ENCODE assay signal across 20 mouse cellular contexts in genomic region chr5:151722458-151722857, GRCm38 (mm10).
DNase-seq lines count a peak whose midpoint lies in the region; ATAC-seq and TF ChIP-seq lines count a peak whose summit lies in the region.
"Had no signal": no experiment of that assay in that cellular context is flagged by ENCODE, and none has a peak within 500 bp of the region (broad histone marks: within the 10 kb centered on the region; RNA-seq: fewer than 3 reads in every experiment).

No protein-coding gene starts in this region.

- no peaks in the 10 kb centered on the region for H3K27me3 ChIP-seq in heart, adult 2 months (ENCODE audit: control insufficient read depth, insufficient read depth, low read length)
- H3K27me3 ChIP-seq in heart, embryonic 12.5 days (replicated peaks), result no peaks in the 10 kb centered on the region
- H3K27me3 ChIP-seq in liver, adult 2 months (ENCODE audit: control insufficient read depth, insufficient read depth, low read length), result no peaks in the 10 kb centered on the region
- no peaks in the 10 kb centered on the region for H3K27me3 ChIP-seq in liver, embryonic 12.5 days (replicated peaks)
- H3K27me3 ChIP-seq in liver, embryonic 14.5 days (ENCODE audit: control insufficient read depth, insufficient read depth, low read length), result no peaks in the 10 kb centered on the region
- H3K27me3 ChIP-seq: embryonic facial prominence, embryonic 13.5 days; limb, embryonic 15.5 days; megakaryocyte, embryonic 14.5 days had no signal

- H3K4me1 ChIP-seq in heart, adult 2 months (ENCODE audit: control insufficient read depth, insufficient read depth, low read length), result no peaks in the 10 kb centered on the region
- 0 out of 2 replicates have a peak, but pooled peaks cover 7% of the 10 kb centered on the region for H3K4me1 ChIP-seq in heart, embryonic 12.5 days (replicated peaks)
- H3K4me1 ChIP-seq in liver, adult 2 months (ENCODE audit: control insufficient read depth, insufficient read depth, low read length), result no peaks in the 10 kb centered on the region
- H3K4me1 ChIP-seq in liver, embryonic 12.5 days, result 0 out of 2 replicates have a peak, but pooled peaks cover 5% of the 10 kb centered on the region
- H3K4me1 ChIP-seq in liver, embryonic 14.5 days (replicated peaks; ENCODE audit: control insufficient read depth in 2 of 2, insufficient read depth in 2 of 2, low read length in 1 of 2), result peaks cover 0 to under 1% of the 10 kb centered on the region in 2 experiments; a peak in 2 of 4 replicates
- H3K4me1 ChIP-seq: embryonic facial prominence, embryonic 13.5 days; limb, embryonic 15.5 days had no signal

- intact Hi-C loops in heart, adult 2 months (cut with DNase I), result no loop called here

- H3K4me3 ChIP-seq in heart, adult 2 months, result no peak overlapping the region
- no peak overlapping the region for H3K4me3 ChIP-seq in heart, embryonic 12.5 days
- H3K4me3 ChIP-seq in liver, adult 2 months (ENCODE audit: insufficient read depth, low read depth, low read length), result no peak overlapping the region
- no peak overlapping the region for H3K4me3 ChIP-seq in liver, embryonic 12.5 days
- H3K4me3 ChIP-seq in liver, embryonic 14.5 days (ENCODE audit: insufficient read depth in 1 of 2, low read depth in 2 of 2, low read length in 2 of 2), result no peak overlapping the region
- H3K4me3 ChIP-seq: embryonic facial prominence, embryonic 13.5 days; limb, embryonic 15.5 days; megakaryocyte, embryonic 14.5 days had no signal

- no peaks in the 10 kb centered on the region for H3K9me3 ChIP-seq in heart, embryonic 12.5 days (replicated peaks)
- H3K9me3 ChIP-seq in liver, embryonic 12.5 days (replicated peaks), result no peaks in the 10 kb centered on the region
- H3K9me3 ChIP-seq in liver, embryonic 14.5 days (ENCODE audit: control insufficient read depth, low read length), result no peaks in the 10 kb centered on the region
- H3K9me3 ChIP-seq: embryonic facial prominence, embryonic 13.5 days; limb, embryonic 15.5 days had no signal

- no peaks in the 10 kb centered on the region for H3K36me3 ChIP-seq in heart, adult 2 months (ENCODE audit: control insufficient read depth, insufficient read depth, low read length)
- no peaks in the 10 kb centered on the region for H3K36me3 ChIP-seq in heart, embryonic 12.5 days
- H3K36me3 ChIP-seq in liver, adult 2 months (ENCODE audit: control insufficient read depth, insufficient read depth, low read length), result no peaks in the 10 kb centered on the region
- H3K36me3 ChIP-seq in liver, embryonic 12.5 days, result no peaks in the 10 kb centered on the region
- H3K36me3 ChIP-seq in liver, embryonic 14.5 days (replicated peaks; ENCODE audit: control insufficient read depth, insufficient read depth, low read depth), result no peaks in the 10 kb centered on the region
- H3K36me3 ChIP-seq: embryonic facial prominence, embryonic 13.5 days; G1E; limb, embryonic 15.5 days had no signal

- TF ChIP-seq EP300 in heart, adult 2 months (IDR thresholded peaks at IDR 0.05; ENCODE audit: insufficient read depth, low read depth, low read length), result no peak
- TF ChIP-seq EP300 in liver, embryonic 14.5 days (IDR thresholded peaks at IDR 0.05; ENCODE audit: low read depth), result no peak

- no peaks in the 10 kb centered on the region for H3K79me2 ChIP-seq in heart, adult 2 months (replicated peaks; ENCODE audit: control insufficient read depth, insufficient read depth, low read length)
- H3K79me2 ChIP-seq in liver, adult 2 months (ENCODE audit: control insufficient read depth, insufficient read depth, low read length), result no peaks in the 10 kb centered on the region

- ATAC-seq in heart, embryonic 12.5 days (ENCODE audit: insufficient number of reproducible peaks, low FRiP score), result no peak
- no peak for ATAC-seq in liver, embryonic 12.5 days
- no peak for ATAC-seq in liver, embryonic 14.5 days (ENCODE audit: insufficient read depth)
- ATAC-seq: forebrain, embryonic 14.5 days had no signal

- no peak for TF ChIP-seq POLR2A in heart, adult 2 months (IDR thresholded peaks at IDR 0.05; ENCODE audit: insufficient read depth, low read depth, low read length)
- no peak for TF ChIP-seq POLR2A in liver, adult 2 months (IDR thresholded peaks at IDR 0.05; ENCODE audit: extremely low read depth, insufficient read depth, low read length)

- no peak overlapping the region for H3K27ac ChIP-seq in heart, adult 2 months
- H3K27ac ChIP-seq in heart, embryonic 12.5 days (ENCODE audit: poor library complexity, severe bottlenecking), result no peak overlapping the region
- H3K27ac ChIP-seq in liver, adult 2 months (replicated peaks; ENCODE audit: insufficient read depth, low read depth, low read length), result no peak overlapping the region
- H3K27ac ChIP-seq in liver, embryonic 12.5 days, result no peak overlapping the region
- H3K27ac ChIP-seq in liver, embryonic 14.5 days, result no peak overlapping the region
- H3K27ac ChIP-seq: embryonic facial prominence, embryonic 13.5 days; limb, embryonic 15.5 days had no signal

- DNase-seq in heart, adult 2 months, result no peak
- DNase-seq in liver, adult 2 months (ENCODE audit: extremely low read depth, low read depth, low spot score), result no peak
- DNase-seq in ES-CJ7 (ENCODE audit: low read depth, low spot score), result peak; percentile 48
- DNase-seq in liver, embryonic 14.5 days (ENCODE audit: low read depth in 3 of 3, low spot score in 3 of 3), result no peak
- DNase-seq in spleen, postnatal 10 days (ENCODE audit: low spot score in 2 of 2), result no peak
- DNase-seq in frontal cortex, postnatal 14 days (ENCODE audit: low spot score in 2 of 2), result no peak
- DNase-seq: adrenal gland, adult 8-10 months; cerebellum, adult 9-11 months; gastrocnemius, postnatal 14 days; kidney, postnatal 4 days; layer of hippocampus, postnatal 36 days; lung, postnatal 10 days; thymus, adult 2 months had no signal

- no peak overlapping the region for H3K4me2 ChIP-seq in heart, embryonic 12.5 days
- H3K4me2 ChIP-seq in liver, embryonic 12.5 days, result no peak overlapping the region
- H3K4me2 ChIP-seq in liver, embryonic 14.5 days (ENCODE audit: low read depth), result no peak overlapping the region
- H3K4me2 ChIP-seq: embryonic facial prominence, embryonic 13.5 days; limb, embryonic 15.5 days had no signal

- no peak overlapping the region for H3K9ac ChIP-seq in heart, adult 2 months (ENCODE audit: low read depth, low read length)
- H3K9ac ChIP-seq in heart, embryonic 12.5 days, result no peak overlapping the region
- no peak overlapping the region for H3K9ac ChIP-seq in liver, adult 2 months (ENCODE audit: low read depth, low read length)
- H3K9ac ChIP-seq in liver, embryonic 12.5 days, result no peak overlapping the region
- no peak overlapping the region for H3K9ac ChIP-seq in liver, embryonic 14.5 days (replicated peaks)
- H3K9ac ChIP-seq: embryonic facial prominence, embryonic 13.5 days; limb, embryonic 15.5 days had no signal

- TF ChIP-seq CTCF in heart, adult 2 months (IDR thresholded peaks at IDR 0.05), result peak; percentile 8; the same call in 1 of the 2 replicates
- TF ChIP-seq CTCF in liver, adult 2 months (IDR thresholded peaks at IDR 0.05; ENCODE audit: low read depth, low read length), result peak; percentile 17; the same call in 1 of the 2 replicates
- peak; percentile 39; the same call in 1 of the 2 replicates for TF ChIP-seq CTCF in liver, embryonic 14.5 days (IDR thresholded peaks at IDR 0.05; ENCODE audit: low read depth)
